Comparison of ENCODE assay signal across 8 mouse cellular contexts in genomic region chr5:100108866-100109265, GRCm38 (mm10). TPM values are rescaled to one million over a fixed set of nuclear protein-coding genes. Genes with fewer than 3 reads are reported as not detected.
DNase-seq lines count a peak whose midpoint lies in the region; ATAC-seq lines count a peak whose summit lies in the region.
"Had no signal": no experiment of that assay in that cellular context is flagged by ENCODE, and none has a peak within 500 bp of the region (broad histone marks: within the 10 kb centered on the region; RNA-seq: fewer than 3 reads in every experiment).

No protein-coding gene starts in this region.

- DNase-seq in adipocyte (ENCODE audit: low spot score), result peak; percentile 92
- DNase-seq in cerebellum, adult 11 months, result peak; percentile 75
- peak; percentile 31 for DNase-seq in gastrocnemius, postnatal 25 days
- no peak for DNase-seq in ovary, postnatal 36 days (ENCODE audit: low spot score)

- peaks cover 12% of the 10 kb centered on the region for H3K4me1 ChIP-seq in lung, embryonic 15.5 days
- no peaks in the 10 kb centered on the region for H3K4me1 ChIP-seq in stomach, embryonic 16.5 days (ENCODE audit: control insufficient read depth, insufficient read depth, low read length)

- no peak overlapping the region for H3K4me2 ChIP-seq in lung, embryonic 15.5 days
- no peak overlapping the region for H3K4me2 ChIP-seq in stomach, embryonic 16.5 days (ENCODE audit: low read depth, low read length)

- no peaks in the 10 kb centered on the region; the same call in 1 of the 2 replicates for H3K27me3 ChIP-seq in lung, embryonic 15.5 days
- no peaks in the 10 kb centered on the region for H3K27me3 ChIP-seq in stomach, embryonic 16.5 days (ENCODE audit: control insufficient read depth, insufficient read depth, low read length)

- 49% methylated on average over 9 of the region's 9 CpGs for WGBS in lung, embryonic 15.5 days
- 59% methylated on average over 9 of the region's 9 CpGs for WGBS in stomach, embryonic 16.5 days

- no peak overlapping the region for H3K9ac ChIP-seq in lung, embryonic 15.5 days
- no peak overlapping the region for H3K9ac ChIP-seq in stomach, embryonic 16.5 days (ENCODE audit: low read length)

- no peaks in the 10 kb centered on the region for H3K9me3 ChIP-seq in lung, embryonic 15.5 days
- H3K9me3 ChIP-seq in stomach, embryonic 16.5 days (replicated peaks; ENCODE audit: control insufficient read depth, low read length), result no peaks in the 10 kb centered on the region

- peak overlapping the region; percentile 58 for H3K27ac ChIP-seq in lung, embryonic 15.5 days
- H3K27ac ChIP-seq in stomach, embryonic 16.5 days (ENCODE audit: low read length), result no peak overlapping the region

- peak; percentile 88 for ATAC-seq in lung, embryonic 15.5 days (ENCODE audit: borderline replicate concordance, extremely low read depth, low FRiP score, low TSS enrichment)
- peak; percentile 76 for ATAC-seq in stomach, embryonic 16.5 days (ENCODE audit: insufficient read depth, low FRiP score)
- ATAC-seq in activated CD4-positive, CD25-positive, alpha-beta regulatory T cell, adult 4 months, result no peak

- H3K36me3 ChIP-seq in lung, embryonic 15.5 days, result no peaks in the 10 kb centered on the region
- no peaks in the 10 kb centered on the region for H3K36me3 ChIP-seq in stomach, embryonic 16.5 days (ENCODE audit: control insufficient read depth, insufficient read depth, low read length)

- no peak overlapping the region for H3K4me3 ChIP-seq in lung, embryonic 15.5 days
- H3K4me3 ChIP-seq in stomach, embryonic 16.5 days (replicated peaks; ENCODE audit: low read length), result no peak overlapping the region
- H3K4me3 ChIP-seq: myocyte had no signal

RNA-seq across cellular contexts. Expression of gene Tmem150c, which starts 50.7 kb away (rescaled TPM):
- total RNA-seq in gastrocnemius, postnatal 25 days (2021), result 1 to 10 TPM; 1.5 to 2.4 TPM
- 7.9 and 9.8 TPM in 2 replicates for polyA plus RNA-seq in lung, embryonic 15.5 days (2015; fragmentation: Nextera tagmentation; extraction: Ambion mirVana)
- polyA plus RNA-seq in stomach, embryonic 16.5 days (2015; fragmentation: Nextera tagmentation; extraction: Ambion mirVana), result 4.7 and 6.0 TPM in 2 replicates
- polyA plus RNA-seq in activated CD4-positive, CD25-positive, alpha-beta regulatory T cell, adult 4 months (2017; shearing (Covaris generic)), result not detected
- polyA plus RNA-seq: myocyte had no signal
